Mouse (Mus musculus): ENCODE data around the gene Slc12a4. TPM values are rescaled to one million over a fixed set of nuclear protein-coding genes. Genes with fewer than 3 reads are reported as not detected.

Gene Slc12a4
- polyA plus RNA-seq, 1 experiment from 2014 or later = 5.1 TPM

GRCm38 (mm10) chr8:105964506-105965265 is 1.2 kb downstream of the Slc12a4 start:
- Histone ChIP-seq H3K27ac (ENCODE audit: low read depth, low read length) (no peak overlapping the region), H3K36me3 (ENCODE audit: control insufficient read depth, insufficient read depth, low read length) (no peaks in the 10 kb centered on the region), H3K4me2 (ENCODE audit: low read length) (peak overlapping the region; percentile 63), H3K9me3 (replicated peaks; ENCODE audit: control insufficient read depth, low read length) (no peaks in the 10 kb centered on the region), H3K27me3 (replicated peaks; ENCODE audit: control insufficient read depth, insufficient read depth, low read length) (peaks cover 12% of the 10 kb centered on the region), H3K4me1 (ENCODE audit: control insufficient read depth, insufficient read depth, low read length) (no peaks in the 10 kb centered on the region), H3K4me3 (ENCODE audit: low read depth, low read length) (no peak overlapping the region; the same call in 1 of the 2 replicates), H3K9ac (ENCODE audit: low read length) (no peak overlapping the region)
- ATAC-seq = no peak
- 72% methylated on average over 12 of the region's 12 CpGs for WGBS
- no peak for DNase-seq (ENCODE audit: low spot score)

- Histone ChIP-seq H3K9me3 (replicated peaks; ENCODE audit: control insufficient read depth, low read length) (no peaks in the 10 kb centered on the region), H3K4me2 (ENCODE audit: low read length) (no peak overlapping the region), H3K36me3 (ENCODE audit: control insufficient read depth, insufficient read depth, low read length) (no peaks in the 10 kb centered on the region), H3K4me3 (ENCODE audit: low read depth, low read length) (no peak overlapping the region), H3K4me1 (ENCODE audit: control insufficient read depth, insufficient read depth, low read length) (no peaks in the 10 kb centered on the region), H3K27me3 (replicated peaks; ENCODE audit: control insufficient read depth, insufficient read depth, low read length) (peaks cover 6% of the 10 kb centered on the region; the same call in 1 of the 2 replicates), H3K9ac (ENCODE audit: low read length) (no peak overlapping the region), H3K27ac (ENCODE audit: low read depth, low read length) (no peak overlapping the region)
- DNase-seq (ENCODE audit: low spot score) (no peak), ATAC-seq (no peak)
- 90% methylated on average over 10 of the region's 10 CpGs for WGBS
Observed at GRCm38 (mm10) chr8:105961536-105961935, 4.4 kb downstream of the Slc12a4 start.

GRCm38 (mm10) chr8:105961101-105961500 is 4.8 kb downstream of the Slc12a4 start:
- ATAC-seq (no peak), DNase-seq (ENCODE audit: low spot score) (no peak)
- WGBS = 76% methylated on average over 14 of the region's 14 CpGs
- Histone ChIP-seq H3K9me3 (replicated peaks; ENCODE audit: control insufficient read depth, low read length) (no peaks in the 10 kb centered on the region), H3K9ac (ENCODE audit: low read length) (no peak overlapping the region), H3K27ac (ENCODE audit: low read depth, low read length) (no peak overlapping the region), H3K4me3 (ENCODE audit: low read depth, low read length) (no peak overlapping the region), H3K27me3 (replicated peaks; ENCODE audit: control insufficient read depth, insufficient read depth, low read length) (peaks cover 4% of the 10 kb centered on the region; the same call in 1 of the 2 replicates), H3K4me2 (ENCODE audit: low read length) (no peak overlapping the region), H3K36me3 (ENCODE audit: control insufficient read depth, insufficient read depth, low read length) (no peaks in the 10 kb centered on the region), H3K4me1 (ENCODE audit: control insufficient read depth, insufficient read depth, low read length) (no peaks in the 10 kb centered on the region)

- 77% methylated on average over 7 of the region's 7 CpGs for WGBS
- no peaks in the 10 kb centered on the region for H3K9me3 ChIP-seq (replicated peaks; ENCODE audit: control insufficient read depth, low read length)
- H3K4me1 ChIP-seq (ENCODE audit: control insufficient read depth, insufficient read depth, low read length) = no peaks in the 10 kb centered on the region
- H3K4me2 ChIP-seq (ENCODE audit: low read length) = no peak overlapping the region
- ATAC-seq (no peak), DNase-seq (ENCODE audit: low spot score) (no peak)
- H3K36me3 ChIP-seq (ENCODE audit: control insufficient read depth, insufficient read depth, low read length) = no peaks in the 10 kb centered on the region
- H3K9ac ChIP-seq (ENCODE audit: low read length) = no peak overlapping the region
- H3K27me3 ChIP-seq (replicated peaks; ENCODE audit: control insufficient read depth, insufficient read depth, low read length) = no peaks in the 10 kb centered on the region
- no peak overlapping the region for H3K27ac ChIP-seq (ENCODE audit: low read depth, low read length)
- no peak overlapping the region for H3K4me3 ChIP-seq (ENCODE audit: low read depth, low read length)
Observed at GRCm38 (mm10) chr8:105959350-105959749, 6.5 kb downstream of the Slc12a4 start.

GRCm38 (mm10) chr8:105957813-105958212 is 8.1 kb downstream of the Slc12a4 start:
- no peak overlapping the region for H3K4me3 ChIP-seq (ENCODE audit: low read depth, low read length)
- no peaks in the 10 kb centered on the region for H3K36me3 ChIP-seq (ENCODE audit: control insufficient read depth, insufficient read depth, low read length)
- H3K27ac ChIP-seq (ENCODE audit: low read depth, low read length) = no peak overlapping the region
- ATAC-seq = no peak
- no peaks in the 10 kb centered on the region for H3K4me1 ChIP-seq (ENCODE audit: control insufficient read depth, insufficient read depth, low read length)
- H3K9ac ChIP-seq (ENCODE audit: low read length) = no peak overlapping the region
- WGBS = 69% methylated on average over 3 of the region's 4 CpGs
- no peaks in the 10 kb centered on the region for H3K9me3 ChIP-seq (replicated peaks; ENCODE audit: control insufficient read depth, low read length)
- H3K4me2 ChIP-seq (ENCODE audit: low read length) = no peak overlapping the region
- H3K27me3 ChIP-seq (replicated peaks; ENCODE audit: control insufficient read depth, insufficient read depth, low read length) = no peaks in the 10 kb centered on the region
- no peak for DNase-seq (ENCODE audit: low spot score)

- ATAC-seq = no peak
- Histone ChIP-seq H3K27me3 (replicated peaks; ENCODE audit: control insufficient read depth, insufficient read depth, low read length) (no peaks in the 10 kb centered on the region), H3K9me3 (replicated peaks; ENCODE audit: control insufficient read depth, low read length) (no peaks in the 10 kb centered on the region), H3K4me3 (ENCODE audit: low read depth, low read length) (no peak overlapping the region), H3K4me2 (ENCODE audit: low read length) (no peak overlapping the region), H3K27ac (ENCODE audit: low read depth, low read length) (no peak overlapping the region), H3K4me1 (ENCODE audit: control insufficient read depth, insufficient read depth, low read length) (no peaks in the 10 kb centered on the region), H3K36me3 (ENCODE audit: control insufficient read depth, insufficient read depth, low read length) (no peaks in the 10 kb centered on the region), H3K9ac (ENCODE audit: low read length) (no peak overlapping the region)
- 88% methylated on average over 4 of the region's 4 CpGs for WGBS
- DNase-seq (ENCODE audit: low spot score) = no peak
Observed at GRCm38 (mm10) chr8:105956556-105956955, 9.3 kb downstream of the Slc12a4 start.

- H3K4me3 ChIP-seq (ENCODE audit: low read depth, low read length) = no peak overlapping the region
- whole genome bisulfite sequencing = 46% methylated on average over 7 of the region's 7 CpGs
- H3K27me3 ChIP-seq (replicated peaks; ENCODE audit: control insufficient read depth, insufficient read depth, low read length) = no peaks in the 10 kb centered on the region
- H3K27ac ChIP-seq (ENCODE audit: low read depth, low read length) = 0 out of 2 replicates have a peak overlapping the region, but pooled peaks have one; percentile 27
- H3K4me1 ChIP-seq (ENCODE audit: control insufficient read depth, insufficient read depth, low read length) = no peaks in the 10 kb centered on the region
- H3K9ac ChIP-seq (ENCODE audit: low read length) = no peak overlapping the region
- no peak overlapping the region for H3K4me2 ChIP-seq (ENCODE audit: low read length)
- H3K9me3 ChIP-seq (replicated peaks; ENCODE audit: control insufficient read depth, low read length) = no peaks in the 10 kb centered on the region
- peak; percentile 60 for DNase-seq (ENCODE audit: low spot score)
- no peaks in the 10 kb centered on the region for H3K36me3 ChIP-seq (ENCODE audit: control insufficient read depth, insufficient read depth, low read length)
- peak; percentile 69; the same call in 1 of the 2 replicates for ATAC-seq
Observed at GRCm38 (mm10) chr8:105951057-105951659, 14.7 kb downstream of the Slc12a4 start.

GRCm38 (mm10) chr8:105949350-105949749 is 16.5 kb downstream of the Slc12a4 start:
- H3K9ac ChIP-seq (ENCODE audit: low read length) = no peak overlapping the region
- WGBS = 50% methylated on average over 10 of the region's 10 CpGs
- no peak overlapping the region for H3K4me2 ChIP-seq (ENCODE audit: low read length)
- H3K4me1 ChIP-seq (ENCODE audit: control insufficient read depth, insufficient read depth, low read length) = no peaks in the 10 kb centered on the region
- H3K36me3 ChIP-seq (ENCODE audit: control insufficient read depth, insufficient read depth, low read length) = no peaks in the 10 kb centered on the region
- peak; percentile 60 for DNase-seq (ENCODE audit: low spot score)
- no peak overlapping the region for H3K4me3 ChIP-seq (ENCODE audit: low read depth, low read length)
- peak; percentile 33; the same call in 1 of the 2 replicates for ATAC-seq
- H3K27me3 ChIP-seq (replicated peaks; ENCODE audit: control insufficient read depth, insufficient read depth, low read length) = no peaks in the 10 kb centered on the region
- no peak overlapping the region for H3K27ac ChIP-seq (ENCODE audit: low read depth, low read length)
- no peaks in the 10 kb centered on the region for H3K9me3 ChIP-seq (replicated peaks; ENCODE audit: control insufficient read depth, low read length)

GRCm38 (mm10) chr8:105943321-105943739 is 22.6 kb downstream of the Slc12a4 start, which contains the start of gene Lcat:
Lcat (minus strand) TSS chr8:105943382.
- DNase-seq (ENCODE audit: low spot score) (no peak), ATAC-seq (no peak)
- H3K27ac ChIP-seq (ENCODE audit: low read depth, low read length) = no peak within 1 kb of the TSS

More at GRCm38 (mm10) chr8:105943321-105943739, 22.6 kb downstream of the Slc12a4 start, which contains the start of gene Lcat:
- Histone ChIP-seq H3K9me3 (replicated peaks; ENCODE audit: control insufficient read depth, low read length) (no peaks in the 10 kb centered on the region), H3K4me1 (ENCODE audit: control insufficient read depth, insufficient read depth, low read length) (no peaks in the 10 kb centered on the region), H3K36me3 (ENCODE audit: control insufficient read depth, insufficient read depth, low read length) (no peaks in the 10 kb centered on the region; the same call in 1 of the 2 replicates), H3K4me3 (ENCODE audit: low read depth, low read length) (no peak within 1 kb of the TSS), H3K27me3 (replicated peaks; ENCODE audit: control insufficient read depth, insufficient read depth, low read length) (no peaks in the 10 kb centered on the region), H3K9ac (ENCODE audit: low read length) (no peak within 1 kb of the TSS), H3K4me2 (ENCODE audit: low read length) (no peak within 1 kb of the TSS)
- whole genome bisulfite sequencing = 45% methylated on average over 8 of the region's 8 CpGs

Measured in forebrain, embryonic 14.5 days (tissue).